Mouse (Mus musculus) testis, postnatal 14 days (tissue): ENCODE measurements around the gene Phf23.
"Not testable (repeated sequence)": the region's sequence is repeated elsewhere in the genome, so short reads cannot be mapped to it uniquely, and the experiment has no call there.

ENCODE experiments used
- DNase-seq: peaks from one replicate; pipeline ENCODE4 v3.0.0; 2021; ENCODE audit warnings: low spot score

The Phf23 gene

GRCm38 (mm10) chr11:69995391-69995960 lies at the start of gene Phf23:
Gene Phf23, plus strand, starts transcription at chr11:69995777.
- DNase-seq = peak; percentile 98

- DNase-seq = no peak
These were observed 49.3 kb upstream of the Phf23 start for GRCm38 (mm10) chr11:69945997-69946891.

GRCm38 (mm10) chr11:69947337-69948065 lies 48.1 kb upstream of the Phf23 start:
- DNase-seq = no peak

DNA sequence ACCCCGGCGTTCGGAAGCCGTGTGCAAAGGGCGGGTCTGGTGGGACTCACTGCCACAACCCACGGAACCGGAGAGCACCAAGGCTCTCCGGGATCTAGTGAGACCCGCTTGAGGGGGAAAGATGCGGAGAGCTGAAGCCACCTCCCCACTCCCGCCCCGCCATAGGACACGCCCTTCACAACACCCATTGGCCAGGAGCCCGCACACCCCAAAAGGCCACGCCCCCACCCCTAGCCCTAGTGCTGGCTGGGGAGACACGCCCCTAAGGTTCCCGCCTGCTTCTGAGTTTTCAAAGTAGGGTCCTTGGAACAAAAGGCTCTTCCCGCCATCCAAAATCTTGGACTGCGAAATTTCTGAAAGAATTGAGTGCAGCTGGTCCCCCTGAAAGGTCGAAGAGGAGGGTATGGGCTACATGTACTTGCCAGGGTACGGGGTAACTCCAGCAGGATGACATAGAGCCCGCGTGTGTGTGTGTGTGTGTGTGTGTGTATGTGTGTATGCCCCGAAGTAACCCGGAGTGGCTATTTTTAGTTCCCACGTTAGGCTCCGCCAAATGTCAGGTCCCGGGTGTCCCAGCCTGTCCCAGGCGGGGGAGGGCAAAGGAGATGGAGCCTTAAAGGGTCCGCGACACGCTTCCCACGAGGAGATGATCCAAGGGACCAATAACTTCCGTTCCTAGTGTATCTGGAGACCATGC lies 47.4 kb upstream of the Phf23 start, which contains the start of gene Slc2a4:
Gene Slc2a4 (minus strand): TSS at position 123 of the 697 bp plus-strand sequence.
- DNase-seq = peak; percentile 92

DNA sequence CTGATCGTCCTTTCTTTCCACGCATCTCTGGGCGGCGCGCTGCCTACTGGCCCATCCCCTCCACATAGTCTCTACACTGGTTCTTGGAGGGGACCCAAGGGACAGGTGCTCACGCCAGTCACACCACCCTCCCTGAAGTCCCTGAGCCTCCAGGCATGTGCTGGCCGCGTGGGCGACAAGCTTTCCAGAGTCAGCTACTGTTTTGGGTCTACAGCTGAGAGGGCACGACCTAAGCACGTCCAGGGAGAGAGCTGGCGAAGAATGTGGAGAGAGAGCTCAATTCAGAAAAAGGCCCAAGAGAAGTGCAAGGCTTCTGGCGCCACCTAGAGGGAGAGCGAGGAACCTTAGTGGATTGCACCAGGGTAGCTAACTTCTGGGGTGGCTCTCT lies 46.8 kb upstream of the Phf23 start:
- DNase-seq = peak; percentile 84

DNA sequence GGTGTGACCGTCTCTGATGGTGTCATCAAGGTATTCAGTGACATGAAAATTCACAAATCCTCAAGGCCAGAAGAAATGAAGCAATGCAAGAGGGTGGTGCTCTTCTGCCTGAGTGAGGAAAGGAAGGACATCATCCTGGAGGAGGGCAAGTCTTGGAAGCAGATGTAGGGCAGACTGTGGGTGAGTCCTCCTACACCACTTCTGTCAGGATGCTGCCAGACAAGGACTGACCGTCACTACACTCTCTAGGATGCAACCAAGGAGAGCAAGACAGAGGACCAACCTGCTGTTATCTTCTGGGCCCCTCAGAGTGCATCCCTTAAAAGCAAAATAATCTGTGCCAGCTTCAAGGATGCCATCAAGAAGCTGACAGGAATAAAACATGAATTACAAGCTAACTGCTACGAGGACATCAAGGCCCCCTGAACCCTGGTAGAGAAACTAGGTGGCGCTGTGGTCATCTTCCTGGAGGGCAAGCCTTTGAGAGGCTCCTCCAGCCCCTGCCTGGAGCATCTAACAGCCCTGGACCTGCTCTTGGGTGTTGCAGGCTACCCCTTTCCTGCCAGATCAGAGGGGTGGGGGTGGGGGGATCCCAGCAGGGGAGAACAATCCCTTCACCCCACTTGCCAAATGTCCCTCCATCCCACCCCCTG lies 44.6 kb upstream of the Phf23 start:
- no peak for DNase-seq

- no peak for DNase-seq
These were observed 43.3 kb upstream of the Phf23 start for GRCm38 (mm10) chr11:69952274-69952673.

GRCm38 (mm10) chr11:69953267-69953915 lies 42.2 kb upstream of the Phf23 start:
- no peak for DNase-seq

GRCm38 (mm10) chr11:69955618-69956017 lies 40.0 kb upstream of the Phf23 start:
- DNase-seq = not testable (repeated sequence)

DNA sequence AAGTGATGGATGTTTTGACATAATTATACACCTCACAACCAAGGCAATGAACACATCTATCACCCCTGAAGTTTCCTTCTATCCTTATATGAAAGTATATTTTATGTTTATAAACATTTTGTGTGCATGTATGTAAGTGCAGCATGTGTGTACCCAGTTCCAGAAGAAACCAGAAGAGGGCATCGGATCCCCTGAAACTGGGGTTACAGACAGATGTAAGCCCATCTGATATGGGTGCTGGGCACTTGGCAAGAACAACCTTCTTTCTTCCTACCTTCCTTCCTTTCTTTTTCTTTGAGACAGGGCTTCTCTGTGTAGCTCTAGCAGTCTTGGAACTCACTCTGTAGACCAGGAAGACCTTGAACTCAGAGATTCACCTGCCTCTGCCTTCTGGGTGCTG lies 39.4 kb upstream of the Phf23 start:
- DNase-seq = no peak

- no peak for DNase-seq
These were observed 35.0 kb upstream of the Phf23 start for GRCm38 (mm10) chr11:69960616-69961015.

GRCm38 (mm10) chr11:69961841-69962240 lies 33.7 kb upstream of the Phf23 start:
- DNase-seq = no peak

DNA sequence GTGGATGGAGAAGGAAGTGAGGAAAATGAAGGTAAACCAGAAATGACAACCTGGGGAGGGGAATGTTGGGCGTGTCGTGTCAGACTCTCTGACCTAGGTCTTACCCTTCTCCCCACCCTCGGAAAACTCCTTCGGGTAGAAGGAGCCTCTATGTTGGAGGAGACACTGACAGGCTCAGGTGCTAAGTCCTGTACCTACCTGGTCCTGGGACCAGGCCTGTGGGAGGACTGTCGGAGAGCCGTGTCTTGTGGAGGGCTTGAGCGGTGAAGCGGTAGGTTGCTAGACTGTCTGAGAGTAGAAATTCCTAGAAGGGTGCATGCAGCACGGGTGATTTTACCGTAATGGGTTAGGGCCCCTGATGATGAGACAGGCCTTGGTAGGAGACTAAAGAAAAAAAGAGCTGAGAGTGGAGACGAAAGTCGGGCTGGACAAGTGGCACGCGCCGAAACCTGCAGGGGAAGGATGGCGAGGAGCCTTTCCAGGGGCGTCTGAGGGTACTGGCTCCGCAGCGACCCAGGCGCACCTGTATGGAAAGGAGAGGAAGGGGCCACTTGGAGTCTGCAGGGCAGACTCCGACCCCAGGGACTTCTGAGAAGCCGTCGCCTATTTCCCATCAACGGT lies 30.8 kb upstream of the Phf23 start, which contains the start of gene Cldn7:
Gene Cldn7 (plus strand): TSS at position 130 of the 621 bp plus-strand sequence.
- no peak for DNase-seq

DNA sequence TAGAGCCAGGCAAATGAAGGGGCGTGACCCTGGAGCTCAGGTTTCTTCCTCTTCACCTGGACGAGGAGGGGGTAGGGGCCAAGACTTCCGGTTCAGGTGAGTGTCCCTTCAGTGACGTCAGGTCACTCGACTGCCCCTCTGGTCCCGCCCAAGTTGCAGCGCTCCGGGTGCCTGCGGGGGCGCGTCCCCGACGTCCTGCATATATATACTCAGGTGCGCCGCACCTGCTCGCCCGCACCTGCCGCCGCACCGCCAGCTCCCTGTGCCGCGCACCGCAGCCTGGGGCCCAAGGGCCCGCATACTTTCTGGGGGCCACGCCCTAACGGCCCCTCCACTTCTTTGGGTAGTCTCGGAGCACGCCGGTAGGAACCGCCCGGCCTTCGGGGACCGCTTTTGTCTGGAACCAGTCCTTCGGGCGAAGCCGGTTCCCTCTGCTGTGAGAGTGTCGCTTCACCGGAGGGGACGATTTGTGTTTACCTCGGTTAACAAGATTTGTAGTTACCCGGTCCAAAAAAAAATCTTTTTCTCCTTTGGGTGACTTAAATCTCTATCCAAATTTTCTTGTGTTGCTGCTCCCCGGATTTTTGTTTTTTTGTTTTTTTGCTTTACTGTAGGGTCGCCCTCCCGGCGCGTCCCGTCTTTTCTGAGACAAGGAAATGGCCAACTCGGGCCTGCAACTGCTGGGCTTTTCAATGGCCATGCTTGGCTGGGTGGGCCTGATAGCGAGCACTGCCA lies 30.1 kb upstream of the Phf23 start:
- no peak for DNase-seq

- DNase-seq = peak; percentile 59
These were observed 29.3 kb upstream of the Phf23 start for GRCm38 (mm10) chr11:69966006-69966859.

DNA sequence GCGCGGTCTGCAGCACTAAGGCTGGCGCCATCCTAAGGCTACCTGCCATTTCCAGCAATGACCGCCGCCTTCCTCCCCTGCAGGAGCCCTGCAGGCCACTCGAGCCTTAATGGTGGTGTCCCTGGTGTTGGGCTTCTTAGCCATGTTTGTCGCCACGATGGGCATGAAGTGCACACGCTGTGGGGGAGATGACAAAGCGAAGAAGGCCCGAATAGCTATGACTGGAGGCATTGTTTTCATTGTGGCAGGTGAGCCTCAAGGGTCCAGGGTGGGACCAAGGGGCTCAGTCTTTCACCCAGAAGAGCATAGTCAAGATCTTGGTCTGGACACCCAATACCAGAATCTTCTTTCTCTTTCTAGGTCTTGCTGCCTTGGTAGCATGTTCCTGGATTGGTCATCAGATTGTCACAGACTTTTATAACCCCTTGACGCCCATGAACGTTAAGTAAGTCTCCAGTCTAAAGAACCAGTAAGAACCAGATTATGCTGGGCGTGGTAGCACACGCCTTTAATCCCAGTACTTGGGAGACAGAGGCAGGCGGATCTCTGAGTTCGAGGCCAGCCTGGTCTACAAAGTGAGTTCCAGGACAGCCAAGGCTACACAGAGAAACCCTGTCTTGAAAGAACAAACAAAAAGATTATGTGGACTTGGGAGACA lies 28.6 kb upstream of the Phf23 start:
- no peak for DNase-seq

DNA sequence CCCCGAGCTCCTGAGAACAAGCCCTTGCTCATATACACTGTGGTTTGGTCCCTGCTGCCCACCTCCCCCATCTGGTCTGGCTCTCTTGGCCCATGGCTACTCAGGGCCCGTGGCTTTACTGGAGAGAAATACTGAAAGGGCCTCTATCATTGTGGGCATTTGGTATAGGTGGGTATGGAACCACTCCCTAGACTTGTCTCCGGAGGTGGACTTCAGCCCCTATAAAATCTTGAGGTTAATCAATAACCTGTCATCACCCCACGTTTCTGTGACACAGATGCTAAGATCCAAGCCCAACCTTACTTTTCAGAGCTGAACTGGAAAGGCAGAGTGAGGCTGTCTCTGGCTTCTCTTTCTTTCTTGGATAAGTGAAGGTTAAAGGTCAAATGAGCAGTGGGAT lies 26.8 kb upstream of the Phf23 start:
- no peak for DNase-seq

DNA sequence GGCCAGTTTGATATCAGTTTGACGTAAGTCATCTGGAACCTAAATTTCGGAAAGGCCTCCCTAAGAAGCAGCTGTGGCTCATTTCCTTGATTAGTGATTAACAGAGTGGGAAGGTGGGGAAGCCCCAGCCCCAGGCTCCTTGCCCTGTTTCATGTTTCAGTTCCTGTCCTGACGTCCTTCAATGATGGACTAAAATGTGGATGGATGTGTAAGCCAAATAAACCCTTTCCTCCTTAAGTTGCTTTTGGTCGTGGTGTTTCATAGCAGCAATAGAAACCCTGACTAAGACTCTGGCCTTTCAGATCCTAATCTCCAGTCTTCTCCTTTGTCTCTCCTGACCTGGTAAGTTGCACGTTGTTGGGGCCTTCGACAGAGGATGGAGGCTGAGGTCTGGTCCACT lies 25.4 kb upstream of the Phf23 start:
- no peak for DNase-seq
